Mouse (Mus musculus) adrenal gland, adult 8-10 months (tissue): ENCODE measurements at regions not wholly inside any gene's neighbourhood (a gene's known extent, or its start where the extent isn't known, plus 50 kb on each side); places are given as distances from the start of the nearest gene placed in this dataset.

Source experiments
- DNase-seq: peaks from one replicate; pipeline ENCODE4 v3.0.0; 2022

DNA sequence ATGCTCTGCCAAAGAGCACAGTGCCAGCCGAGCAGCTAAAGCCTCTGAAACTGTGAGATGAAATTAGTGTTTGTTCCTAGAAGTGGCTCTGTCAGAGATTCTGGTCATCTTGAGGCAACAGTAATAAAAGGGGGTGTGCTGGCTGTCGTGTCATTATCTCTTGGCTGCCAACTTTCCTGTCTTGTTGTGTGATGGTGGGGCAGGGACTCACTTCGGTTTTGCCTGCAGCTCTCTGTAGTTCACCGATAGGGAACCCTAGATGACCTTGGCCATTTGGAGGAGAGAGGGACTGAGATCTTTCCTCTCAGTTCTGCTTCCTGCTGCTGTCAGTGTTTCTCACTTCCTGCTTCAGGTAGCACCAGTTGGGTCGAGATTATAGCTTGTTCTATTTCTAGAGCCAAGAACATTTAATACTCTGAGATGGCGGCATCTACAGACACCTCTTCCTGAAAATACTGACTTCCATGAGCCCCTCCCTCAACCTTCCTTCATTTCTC, 159.8 kb upstream of the Kbtbd8 start:
- DNase-seq, result no peak

DNA sequence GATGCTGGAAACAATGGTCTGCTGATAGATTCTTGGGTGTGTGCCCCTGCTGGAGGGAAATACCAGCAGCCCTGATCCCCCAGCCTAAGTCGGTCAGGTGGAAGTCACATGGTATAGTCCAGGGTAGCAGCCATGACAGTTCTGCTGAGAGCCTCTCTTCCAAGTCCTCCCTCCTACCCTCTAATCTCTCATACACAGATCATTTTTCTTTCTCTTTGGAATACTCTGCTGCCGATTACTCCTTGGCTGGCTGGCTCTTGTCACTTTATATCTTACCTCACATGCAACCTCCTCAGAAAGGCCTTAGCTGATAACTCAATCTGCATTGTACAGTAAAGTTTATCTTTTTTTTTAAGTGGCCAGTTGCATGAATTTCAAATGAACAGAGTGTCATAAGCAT, 162.5 kb upstream of the Kbtbd8 start:
- no peak for DNase-seq

DNA sequence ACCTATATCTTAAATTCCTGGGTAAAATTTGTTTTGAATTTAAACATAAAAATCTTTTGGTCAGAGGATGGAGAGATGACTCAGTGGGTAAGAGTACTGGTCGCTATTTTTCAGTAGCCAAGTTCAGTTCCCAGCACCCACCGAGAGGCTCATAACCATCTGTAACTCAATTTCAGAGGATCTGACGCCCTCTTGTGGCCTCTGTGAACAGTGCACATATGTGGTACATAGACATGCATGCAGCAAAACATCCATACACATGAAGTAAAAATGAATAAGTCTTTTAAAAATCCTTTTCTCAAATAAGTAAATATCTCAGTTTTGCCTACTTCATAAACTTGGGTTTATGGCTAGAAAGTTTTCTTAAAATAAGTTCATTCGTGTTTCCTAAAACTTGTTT, 163.4 kb upstream of the Kbtbd8 start:
- no peak for DNase-seq

DNA sequence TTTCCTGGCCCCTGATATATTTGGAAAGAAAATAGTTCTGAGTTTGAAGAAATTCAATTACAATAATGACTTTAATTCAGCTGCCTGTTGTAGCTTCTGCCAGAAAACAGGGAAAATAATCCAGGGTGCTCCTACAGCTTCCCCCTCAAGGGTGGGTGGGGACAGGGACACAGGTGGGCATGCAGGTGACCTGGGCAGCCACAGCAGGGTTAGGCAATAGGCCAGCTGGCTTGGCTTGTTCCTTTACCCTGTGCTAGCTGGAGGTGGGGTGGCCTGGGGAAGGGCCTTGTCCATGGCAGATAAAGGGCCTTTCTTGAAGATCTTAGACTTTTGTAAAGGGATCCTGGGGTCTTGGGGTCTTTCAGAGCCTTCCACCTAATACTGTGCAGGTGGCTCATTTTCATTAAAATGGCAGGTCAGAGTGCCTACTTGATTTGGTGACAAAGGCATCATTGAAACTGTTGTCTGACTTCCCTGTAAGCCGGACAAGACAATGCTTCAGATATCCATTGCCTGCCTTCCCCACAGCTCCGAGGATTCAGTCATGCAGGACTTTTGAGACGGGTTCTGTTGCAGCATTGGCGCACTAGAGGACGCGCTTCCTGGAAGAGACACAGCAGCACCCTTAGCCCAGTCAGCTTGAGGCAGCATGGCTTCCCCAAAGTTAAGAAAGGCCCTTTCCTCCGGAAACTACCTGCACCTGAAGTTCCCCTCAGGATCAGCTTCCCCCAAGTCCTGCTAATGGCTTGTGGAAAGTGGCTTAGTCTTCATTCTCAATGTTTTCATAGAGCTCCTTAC, 164.9 kb upstream of the Kbtbd8 start:
- DNase-seq, result no peak

DNA sequence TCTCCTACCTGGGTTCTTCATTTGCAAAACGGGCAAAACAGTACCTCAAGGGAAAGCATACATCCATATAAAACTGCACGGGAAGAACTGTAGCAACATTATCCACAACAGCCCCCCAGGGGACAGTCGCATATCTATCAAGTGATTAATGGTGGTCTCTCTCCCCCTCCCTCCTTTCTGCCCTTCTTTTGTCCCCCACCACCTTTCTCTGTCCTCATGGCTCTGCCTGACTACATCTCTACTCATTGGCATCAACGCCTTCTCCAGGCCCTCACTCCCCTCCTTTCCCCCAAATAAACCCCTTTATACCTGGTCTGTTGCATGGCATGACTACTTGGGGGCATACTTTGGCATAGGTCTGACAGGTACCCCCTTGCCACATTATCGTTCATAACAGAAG, 166.1 kb upstream of the Kbtbd8 start:
- no peak for DNase-seq

DNA sequence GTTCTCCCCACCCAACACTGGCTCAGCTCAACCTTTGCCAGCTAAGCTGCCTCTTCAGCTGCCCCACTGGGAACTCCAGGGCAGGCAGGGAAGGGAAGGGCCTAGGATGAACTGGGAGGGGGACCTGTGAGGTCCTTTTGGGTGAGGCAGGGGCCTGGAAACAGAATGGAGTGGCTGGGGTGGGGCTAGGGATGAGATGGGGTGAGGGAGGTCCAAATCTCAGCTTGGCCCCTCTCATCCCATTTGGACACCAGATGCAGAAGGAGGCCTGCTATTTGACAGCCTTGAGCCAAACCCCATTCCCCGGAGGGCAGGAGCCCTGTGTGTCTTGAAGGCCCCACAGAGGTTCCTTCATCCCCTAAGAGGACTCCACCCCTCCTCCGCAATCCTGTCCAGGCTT, 166.7 kb upstream of the Kbtbd8 start:
- DNase-seq, result no peak

DNA sequence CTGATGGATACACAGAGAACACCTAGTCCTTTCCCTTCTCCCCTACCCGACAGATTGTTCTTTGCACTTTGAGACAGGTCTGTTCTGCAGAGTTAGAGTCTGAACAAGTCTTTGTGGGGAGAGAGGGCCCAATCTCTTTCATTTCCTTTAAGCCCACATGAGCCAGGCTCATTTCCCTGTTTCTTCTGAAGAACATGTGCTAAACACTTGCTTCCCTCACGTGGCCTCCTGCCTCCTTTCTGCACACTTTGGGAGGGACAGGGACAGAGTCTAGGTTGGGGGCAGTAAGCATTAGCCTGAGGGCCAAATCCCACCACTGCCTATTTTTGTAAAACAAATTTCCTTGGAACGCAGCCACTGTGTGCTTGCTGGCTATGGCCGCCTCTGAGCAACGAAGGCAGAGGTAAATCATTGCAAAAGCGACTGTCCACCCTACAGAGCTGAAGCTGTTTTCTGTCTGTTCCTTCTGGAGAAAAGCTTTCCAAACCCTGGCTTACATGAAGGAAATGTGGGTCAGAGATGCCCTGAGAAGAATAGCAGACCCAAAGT, 170.6 kb upstream of the Kbtbd8 start:
- no peak for DNase-seq

DNA sequence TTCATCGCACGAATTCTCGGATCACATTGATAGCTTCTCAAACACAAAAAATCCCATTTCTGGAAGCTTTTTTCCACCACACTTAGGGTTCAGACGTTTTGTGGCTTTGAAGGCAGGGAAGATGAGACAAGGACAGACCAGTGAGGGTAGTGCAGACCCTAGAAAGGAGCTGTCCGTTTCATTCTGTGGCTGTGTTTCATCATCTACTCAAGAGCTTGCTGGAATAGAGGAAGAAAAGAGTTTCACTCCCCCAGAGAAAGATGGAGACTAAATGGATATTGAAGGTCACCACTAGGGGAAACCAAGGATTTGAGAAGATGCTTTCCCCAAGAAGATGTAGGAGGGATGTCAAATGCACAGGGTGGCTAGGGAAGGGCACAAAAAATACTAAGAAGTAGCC, 171.3 kb upstream of the Kbtbd8 start:
- no peak for DNase-seq

DNA sequence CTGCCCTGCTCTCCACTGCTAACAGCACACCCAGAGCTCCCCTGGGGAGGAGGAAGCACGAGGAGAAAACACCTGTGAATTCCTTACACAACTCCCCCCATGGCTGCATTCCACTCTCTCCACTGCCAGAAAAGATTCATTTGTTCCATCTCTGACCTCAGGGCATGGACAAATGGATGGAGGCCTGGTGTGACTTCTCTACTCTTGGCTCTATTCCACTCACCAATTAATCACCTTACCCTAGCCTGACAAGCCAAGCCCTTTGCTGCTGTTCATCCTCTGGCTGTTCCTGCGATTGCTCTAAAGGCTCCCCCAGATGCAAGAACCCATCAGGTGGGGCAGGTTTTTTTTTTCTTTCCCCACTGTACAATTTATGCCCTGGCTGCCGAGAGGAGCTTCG, 172.8 kb upstream of the Kbtbd8 start:
- no peak for DNase-seq

DNA sequence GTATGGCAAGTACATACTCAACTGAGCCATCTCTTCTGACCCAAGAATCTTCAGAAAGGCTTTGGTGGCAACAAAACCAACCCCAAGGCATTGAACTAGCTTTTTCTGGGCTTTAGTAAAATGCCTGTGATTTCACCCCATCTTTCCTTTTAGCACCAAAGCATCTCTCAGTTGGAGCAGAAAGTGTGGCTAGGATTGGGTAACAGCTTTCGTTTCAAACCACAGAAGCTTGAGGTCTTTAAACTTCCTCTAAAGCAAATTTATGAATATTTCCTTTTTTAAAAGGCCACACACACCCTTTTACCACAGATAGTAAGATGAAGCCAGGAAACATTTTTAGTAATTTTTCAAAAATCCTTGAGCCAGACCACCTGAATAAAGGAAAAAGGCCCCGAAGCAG, 178.1 kb upstream of the Kbtbd8 start:
- DNase-seq, result no peak

DNA sequence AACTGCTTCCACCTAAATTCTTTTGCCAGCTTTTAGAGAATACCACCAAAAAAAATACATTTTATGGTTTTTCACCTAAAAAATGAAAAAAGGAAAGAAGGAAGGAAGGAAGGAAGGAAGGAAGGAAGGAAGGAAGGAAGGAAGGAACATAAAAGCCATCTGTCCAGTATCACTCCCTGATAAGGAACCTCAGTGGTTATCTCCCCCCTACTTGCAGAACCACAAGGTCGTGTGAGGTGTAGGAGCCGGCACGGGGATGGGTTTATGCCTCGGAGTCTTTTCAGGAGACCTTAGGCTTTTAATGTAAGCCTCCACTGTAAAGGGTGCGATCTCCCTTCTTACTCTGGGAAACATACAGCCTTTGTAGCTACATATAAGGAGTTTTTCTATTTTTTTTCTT, 180.8 kb upstream of the Kbtbd8 start:
- DNase-seq, result no peak

DNA sequence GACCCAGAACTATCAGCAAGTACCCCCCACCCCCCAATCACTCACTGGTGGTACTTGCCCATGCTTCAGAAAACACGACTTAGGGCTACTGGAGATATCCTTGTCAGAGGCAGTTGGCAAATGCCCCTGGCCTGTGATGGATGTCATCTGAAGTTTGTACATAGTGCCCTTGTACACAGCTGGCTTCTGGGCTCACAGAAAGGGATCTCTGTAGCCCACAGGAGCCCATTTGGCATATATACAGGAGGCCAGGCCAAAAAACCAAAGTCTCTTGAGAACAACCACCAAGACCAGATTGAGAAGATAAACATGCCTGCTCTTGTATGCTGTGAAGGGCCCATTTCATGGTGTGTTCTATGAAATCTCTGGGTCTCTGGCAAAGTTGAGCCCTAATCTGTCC, 181.3 kb upstream of the Kbtbd8 start:
- peak; percentile 18 for DNase-seq

DNA sequence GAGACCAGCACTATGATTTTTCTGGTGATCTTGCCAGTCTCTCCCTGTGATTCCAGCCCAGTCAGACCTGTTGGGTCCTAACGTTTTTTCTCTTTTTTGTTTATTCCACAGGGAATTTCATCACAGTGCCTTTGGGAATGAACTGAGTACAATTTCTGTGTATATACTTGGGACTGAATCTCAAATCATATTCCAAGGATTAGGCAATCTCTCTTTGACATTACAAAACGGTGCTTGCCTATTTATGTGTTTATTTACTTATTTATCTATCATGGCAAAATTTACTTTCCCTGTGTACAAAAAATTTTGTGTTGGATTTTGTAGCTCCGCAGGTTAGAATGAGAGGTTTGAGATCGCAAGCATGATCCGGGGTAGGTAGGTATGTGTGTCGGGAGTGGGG, 189.2 kb upstream of the Kbtbd8 start:
- DNase-seq, result no peak

DNA sequence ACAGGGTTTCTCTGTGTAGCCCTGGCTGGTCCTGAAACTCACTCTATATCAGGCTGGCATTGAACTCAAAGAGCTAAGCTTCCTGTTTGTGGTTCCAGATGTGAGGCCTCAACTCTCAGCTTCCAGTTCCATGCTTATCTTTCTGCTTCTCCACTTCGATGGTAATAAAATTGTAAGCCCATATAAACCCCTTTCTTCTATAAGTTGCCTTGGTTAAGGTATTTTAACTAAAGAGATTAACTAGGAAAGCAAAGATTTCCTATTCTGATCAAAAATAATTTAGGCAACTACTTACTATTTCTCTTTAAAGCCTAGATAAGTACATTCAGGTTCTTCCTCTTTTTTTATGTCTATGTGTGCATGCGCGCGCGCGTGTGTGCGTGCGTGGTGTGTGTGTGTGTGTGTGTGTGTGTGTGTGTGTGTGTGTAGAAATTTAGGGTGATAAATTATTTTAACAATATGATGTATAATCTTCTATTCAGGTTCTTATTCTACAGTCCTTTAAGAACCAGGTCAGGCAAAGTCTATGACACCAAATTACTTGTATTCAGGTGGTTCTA, 190.3 kb upstream of the Kbtbd8 start:
- DNase-seq, result no peak

DNA sequence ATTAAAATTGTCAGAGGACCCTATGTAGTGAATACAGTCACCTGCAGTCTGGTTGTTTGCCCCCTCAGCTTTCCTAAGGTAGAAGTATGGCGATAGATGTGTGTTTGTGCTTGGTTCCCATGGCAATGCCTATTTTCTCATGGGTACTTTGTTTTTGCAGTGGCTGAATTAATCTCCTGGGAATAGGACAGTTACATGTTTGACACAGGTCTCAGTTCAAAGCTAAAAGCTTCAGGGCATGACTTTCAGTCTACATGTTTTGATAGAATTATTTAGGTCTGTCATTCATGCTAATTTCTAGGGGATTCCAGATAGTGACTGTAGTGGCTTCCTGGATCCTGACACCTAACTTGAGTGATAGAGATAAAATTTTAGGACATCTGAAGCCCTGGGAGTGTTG, 191.6 kb upstream of the Kbtbd8 start:
- no peak for DNase-seq

DNA sequence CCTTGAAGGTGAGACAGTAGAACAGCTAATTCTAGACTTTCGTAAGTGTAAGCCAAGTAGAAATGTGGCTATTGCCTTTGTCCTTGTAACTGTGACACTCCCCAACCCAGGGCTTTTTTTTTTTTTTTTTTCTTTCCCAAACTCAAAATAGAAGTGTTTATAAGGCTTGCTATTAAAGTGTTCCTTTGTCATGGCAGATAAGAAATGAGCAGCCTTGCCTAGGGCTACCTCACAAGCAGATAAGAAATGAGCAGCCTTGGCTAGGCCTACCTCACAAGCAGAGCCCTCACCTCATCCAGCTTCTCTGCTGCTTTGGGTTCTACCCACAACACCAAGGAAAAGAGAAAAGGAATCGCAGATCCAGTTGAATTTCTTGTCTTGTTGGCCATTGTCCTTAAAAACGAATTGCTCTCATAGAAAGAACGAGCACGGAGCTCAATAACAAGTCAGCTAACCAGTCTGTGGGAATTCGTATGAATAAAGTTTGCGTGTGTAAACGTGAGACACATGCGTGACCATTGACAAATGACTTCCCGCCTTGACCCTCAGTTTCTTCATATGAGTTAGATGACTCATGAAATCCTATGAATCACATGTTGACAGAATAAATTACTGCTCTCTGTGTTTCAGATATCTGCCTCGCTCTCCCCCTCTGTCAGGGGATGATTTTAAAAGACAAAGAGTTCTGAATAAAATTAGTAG, 192.6 kb upstream of the Kbtbd8 start:
- DNase-seq, result no peak

DNA sequence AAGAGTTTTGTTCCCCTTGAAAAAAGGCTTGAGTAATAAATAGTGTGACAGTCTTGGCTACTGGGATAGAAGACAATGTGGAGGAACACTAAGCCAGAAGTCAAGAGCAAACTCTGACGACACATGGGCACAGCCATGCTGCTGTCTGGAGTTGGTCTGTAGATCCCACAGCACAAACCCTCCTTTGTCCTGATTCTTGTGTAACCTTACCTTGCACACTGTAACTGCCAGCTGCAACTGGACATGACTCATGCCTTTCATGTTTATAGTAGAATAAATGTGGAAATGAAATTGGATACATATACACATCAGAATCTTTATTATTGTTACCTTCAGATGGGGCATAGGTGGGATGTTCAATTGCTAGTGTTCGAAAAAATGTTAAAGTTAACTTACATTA, 195.3 kb upstream of the Kbtbd8 start:
- DNase-seq, result no peak

DNA sequence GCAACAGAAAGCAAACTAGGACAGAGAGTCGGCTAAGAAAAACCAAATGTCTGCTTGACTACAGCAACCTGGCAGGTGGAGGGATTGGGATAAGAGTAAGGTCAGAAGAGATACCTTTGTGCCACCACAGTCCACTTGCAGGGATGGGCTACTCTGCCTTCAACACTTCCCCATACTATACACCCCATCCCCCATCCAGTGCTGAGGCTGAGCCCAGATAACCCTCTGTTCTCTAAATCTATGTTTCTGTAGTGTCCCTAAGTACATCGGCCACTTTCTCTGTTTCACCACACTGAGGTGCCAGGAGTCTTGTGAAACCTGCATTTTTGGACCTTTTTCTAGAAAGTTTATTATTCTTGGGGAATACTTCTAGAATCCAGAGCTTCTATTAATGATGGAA, 196.3 kb upstream of the Kbtbd8 start:
- DNase-seq, result no peak

DNA sequence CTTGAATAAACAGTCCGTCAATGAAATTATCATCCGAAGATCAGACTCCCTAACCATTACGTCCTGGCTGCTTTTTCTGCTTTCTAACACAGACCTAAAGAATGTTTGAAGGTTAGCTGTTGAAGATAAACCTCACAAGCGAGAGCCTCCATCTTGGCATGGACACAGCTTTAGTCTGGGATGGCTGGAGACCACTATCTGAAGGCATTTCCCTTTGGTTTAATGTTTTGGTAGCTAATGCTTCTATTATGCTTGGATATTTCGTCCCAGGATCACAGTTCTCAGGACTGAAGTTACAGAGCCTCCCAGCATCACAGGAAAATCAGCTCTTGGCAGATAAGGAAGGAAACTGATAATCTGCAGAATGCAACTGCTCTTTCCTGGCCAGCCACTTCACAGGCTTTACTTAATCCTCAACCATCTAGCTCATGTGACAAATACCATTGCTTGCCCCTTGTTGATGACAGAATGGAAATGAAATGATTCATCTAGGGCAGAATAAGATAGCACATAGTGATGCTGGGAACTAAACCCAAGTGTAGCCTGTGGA, 197.8 kb upstream of the Kbtbd8 start:
- DNase-seq, result no peak

DNA sequence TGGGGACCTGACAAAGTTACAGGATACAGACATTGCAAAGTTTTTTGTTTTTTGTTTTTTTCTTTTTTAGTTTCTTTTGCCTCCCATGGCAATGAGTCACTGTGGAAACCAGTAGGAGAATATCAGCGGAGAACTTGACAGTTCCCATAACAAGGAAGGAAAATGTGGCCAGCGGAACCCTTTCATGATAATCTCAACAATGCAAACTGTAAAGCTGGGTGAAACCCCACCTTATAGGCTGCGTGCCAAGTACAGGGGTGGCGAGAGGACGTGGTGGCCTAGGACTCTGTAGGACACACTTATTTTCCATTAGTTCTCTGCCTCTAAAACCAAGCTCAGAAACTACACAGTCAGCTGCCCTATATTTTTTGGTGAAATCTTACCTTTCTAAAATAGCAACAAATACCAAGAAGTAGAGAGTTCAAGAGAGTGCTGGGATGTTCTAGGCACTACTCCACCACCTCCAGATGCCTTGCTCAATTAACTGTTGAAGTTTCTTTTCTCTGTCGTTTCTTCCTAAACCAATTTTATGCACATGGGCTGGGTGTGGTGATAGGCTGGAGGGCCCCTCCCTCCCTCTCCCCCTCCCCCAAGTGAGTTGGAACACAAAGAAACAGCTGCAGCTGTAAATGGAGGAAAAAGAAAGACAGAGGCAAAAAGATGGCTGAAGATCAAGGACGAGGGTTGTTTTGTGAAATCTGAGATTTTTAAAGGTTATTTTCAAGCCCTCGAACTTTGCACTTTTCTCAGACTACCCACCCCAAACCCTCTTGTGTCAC, 201.0 kb upstream of the Kbtbd8 start:
- DNase-seq, result no peak

DNA sequence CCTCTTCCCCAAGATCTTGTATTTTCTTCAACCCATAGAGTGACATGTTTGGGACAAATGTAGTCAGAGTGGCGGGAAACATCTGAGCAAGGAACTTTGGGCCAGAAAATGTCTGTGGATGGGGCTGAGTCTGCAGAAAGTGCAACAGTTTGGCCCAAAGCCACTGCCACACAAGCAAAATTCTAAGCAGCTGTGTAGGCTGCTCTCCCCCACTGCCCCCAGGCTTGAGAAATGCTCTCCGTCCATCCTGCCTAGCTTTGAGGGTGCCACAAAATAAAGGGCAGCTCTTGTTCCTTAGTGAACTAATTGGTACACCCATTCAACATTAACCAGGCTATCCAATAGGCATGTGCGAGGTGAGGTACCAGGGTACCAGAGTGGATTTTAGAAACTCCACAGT, 205.2 kb upstream of the Kbtbd8 start:
- DNase-seq, result no peak

DNA sequence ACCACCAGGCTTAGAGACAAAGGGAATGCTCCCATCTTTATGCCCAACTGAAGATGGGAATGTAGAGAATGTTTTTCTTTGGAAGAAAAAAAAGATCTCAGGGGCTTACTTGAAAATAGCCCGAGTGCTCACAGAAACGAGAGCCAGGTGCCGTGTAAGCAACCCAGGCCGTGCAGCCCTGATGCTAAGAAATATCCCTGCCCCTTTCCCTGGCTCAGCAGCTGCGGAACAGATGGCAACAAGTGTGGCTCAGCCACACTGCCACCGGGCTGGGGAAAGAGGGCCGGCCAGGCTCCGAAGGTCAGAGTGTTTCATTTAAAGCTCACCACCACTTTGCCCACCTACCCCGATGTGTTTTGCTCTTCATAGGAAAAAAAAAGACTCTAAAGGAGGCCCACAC, 205.7 kb upstream of the Kbtbd8 start:
- DNase-seq, result no peak

DNA sequence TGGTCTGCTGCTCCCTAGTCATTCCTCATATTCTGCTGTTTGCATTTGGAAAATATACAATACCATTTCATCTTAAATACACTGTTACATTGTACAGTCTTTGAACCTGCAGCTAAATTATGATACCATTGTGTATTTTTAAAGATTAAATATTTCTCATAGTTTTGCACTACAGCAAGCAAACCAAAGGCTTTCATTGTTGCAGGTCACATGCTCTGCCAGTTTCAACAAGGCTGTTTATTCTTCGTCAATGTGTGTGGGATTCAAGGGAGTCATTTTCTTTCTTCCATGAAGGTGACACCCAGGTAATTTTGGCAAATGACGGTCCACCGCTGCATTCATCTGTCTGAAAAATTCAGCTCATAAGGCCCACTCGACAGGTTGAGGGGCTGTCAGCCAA, 200.9 kb upstream of the Lrig1 start:
- no peak for DNase-seq
